Mouse (Mus musculus): ENCODE data around the gene Commd2.

DNA sequence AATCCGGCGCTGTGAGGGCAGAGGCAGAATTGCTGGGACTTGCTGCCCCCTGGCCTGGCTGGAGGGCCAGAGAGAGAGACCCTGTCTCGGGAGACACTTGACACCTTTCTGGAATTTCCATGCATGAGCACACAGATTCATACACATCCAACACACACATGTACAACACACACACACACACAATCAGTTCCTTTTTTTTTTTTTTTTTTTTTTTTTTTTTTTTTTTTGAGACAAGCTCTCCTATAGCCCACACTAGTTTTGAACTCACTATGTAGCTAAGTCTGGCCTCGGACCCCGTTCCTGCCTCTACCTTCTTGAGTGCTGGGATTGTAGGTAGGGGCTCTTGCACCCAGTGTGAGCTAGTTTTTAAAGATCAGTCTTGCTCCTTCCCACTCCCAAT, 14.4 kb upstream of the Commd2 start:
- TF ChIP-seq CTCF (IDR thresholded peaks at IDR 0.05): no peak
- TF ChIP-seq EP300 (IDR thresholded peaks at IDR 0.05): no peak

Measured in lung, postnatal 0 days (tissue).